Mouse (Mus musculus): ENCODE results near the gene Riox1. TPM values are rescaled to one million over a fixed set of nuclear protein-coding genes. Genes with fewer than 3 reads are reported as not detected.

The Riox1 gene
- polyA plus RNA-seq, 3 experiments from 2014 or later = 1.3 to 2.2 (median 2.0) TPM

Other genes starting within 250 kb of the Riox1 start
- not detected for gene Papln, start 187.0 kb upstream of the Riox1 start, polyA plus RNA-seq (2017; shearing (Covaris generic))
- 10 to 100 TPM; 30.5 to 42.4 (median 37.2) TPM for gene Numb, start 28.7 kb upstream of the Riox1 start, polyA plus RNA-seq (2017; shearing (Covaris generic))
- not detected for gene Heatr4, start 34.2 kb downstream of the Riox1 start, polyA plus RNA-seq (2017; shearing (Covaris generic))
- 10 to 100 TPM; 24.2 to 35.2 (median 24.9) TPM for gene Acot2, start 37.3 kb downstream of the Riox1 start, polyA plus RNA-seq (2017; shearing (Covaris generic))
- not detected for gene Acot1, start 58.9 kb downstream of the Riox1 start, polyA plus RNA-seq (2017; shearing (Covaris generic))
- under 1 TPM in 1 of 3 experiments, not detected in 2; 0.16 TPM for gene Acot4, start 87.8 kb downstream of the Riox1 start, polyA plus RNA-seq (2017; shearing (Covaris generic))
- not detected for gene Gm49366, start 88.3 kb downstream of the Riox1 start, polyA plus RNA-seq (2017; shearing (Covaris generic))
- gene Acot3, start 101.5 kb downstream of the Riox1 start, polyA plus RNA-seq (2017; shearing (Covaris generic)) = not detected
- not detected for gene Acot5, start 118.7 kb downstream of the Riox1 start, polyA plus RNA-seq (2017; shearing (Covaris generic))
- 1 to 10 TPM in 1 of 3 experiments, under 1 TPM in 2; 0.38 to 1.0 (median 0.47) TPM for gene Acot6, start 150.0 kb downstream of the Riox1 start, polyA plus RNA-seq (2017; shearing (Covaris generic))
- 1 to 10 TPM in 1 of 3 experiments, not detected in 2; 1.0 TPM for gene Dnal1, start 163.8 kb downstream of the Riox1 start, polyA plus RNA-seq (2017; shearing (Covaris generic))
- gene Pnma1, start 197.9 kb downstream of the Riox1 start, polyA plus RNA-seq (2017; shearing (Covaris generic)) = under 1 TPM in 2 of 3 experiments, not detected in 1; 0.40 to 0.44 TPM